Mouse (Mus musculus): Measurements from ENCODE around the gene Mcts2. TPM values are rescaled to one million over a fixed set of nuclear protein-coding genes. Genes with fewer than 3 reads are reported as not detected.

Mcts2 gene
- polyA plus RNA-seq, 1 experiment from 2014 or later: 19.0 TPM

DNA sequence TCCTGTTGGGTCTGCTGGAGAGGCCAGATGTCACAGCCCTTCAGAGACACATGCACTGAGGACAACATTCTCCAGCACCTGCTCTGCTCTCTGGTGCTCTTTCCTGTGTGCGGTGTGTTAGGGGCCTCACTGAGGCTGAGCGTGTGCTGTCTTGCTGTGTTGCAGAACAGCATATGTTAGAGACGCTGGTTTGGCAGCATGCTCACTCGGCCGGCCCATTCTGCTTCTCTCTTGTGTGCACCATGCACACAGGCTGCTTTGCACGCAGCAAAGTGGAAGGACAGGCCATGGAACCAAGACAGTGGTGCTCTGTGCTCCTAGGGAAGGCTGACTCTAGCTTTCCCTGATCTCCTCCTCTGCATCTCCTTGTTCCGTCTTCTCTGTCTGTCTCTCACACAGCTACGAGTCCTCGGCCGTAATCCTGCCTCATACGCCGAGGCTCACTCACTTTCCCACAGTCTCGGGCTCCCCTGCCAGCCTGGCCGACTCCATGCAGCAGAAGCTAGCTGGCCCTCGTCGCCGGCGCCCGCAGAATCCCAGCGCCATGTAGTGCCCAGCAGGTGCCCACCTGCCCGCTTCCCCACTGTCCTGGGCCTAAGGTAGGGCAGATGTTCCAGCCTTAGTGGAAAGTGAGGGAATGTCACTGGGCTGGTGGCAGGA lies 16.9 kb downstream of the Mcts2 start:
- no peak overlapping the region for H3K4me3 ChIP-seq (ENCODE audit: low read depth, low read length)
- WGBS: 94% methylated on average over 21 of the region's 21 CpGs
- no peak for ATAC-seq

GRCm38 (mm10) chr2:152704256-152704605 lies 17.4 kb downstream of the Mcts2 start:
- H3K4me2 ChIP-seq (replicated peaks; ENCODE audit: low read depth): no peak overlapping the region
- no peak overlapping the region for H3K4me3 ChIP-seq (ENCODE audit: low read depth, low read length)
- ATAC-seq: no peak
- no peaks in the 10 kb centered on the region for H3K27me3 ChIP-seq (replicated peaks; ENCODE audit: control insufficient read depth, insufficient read depth, low read length)
- WGBS: 80% methylated on average over 5 of the region's 5 CpGs
- no peak overlapping the region for H3K9ac ChIP-seq (ENCODE audit: low read depth, low read length)
- H3K27ac ChIP-seq (ENCODE audit: low read depth, low read length): no peak overlapping the region
- H3K36me3 ChIP-seq (ENCODE audit: control insufficient read depth, insufficient read depth): peaks cover 62% of the 10 kb centered on the region
- no peak for TF ChIP-seq CTCF (IDR thresholded peaks at IDR 0.05; ENCODE audit: low read depth)
- no peaks in the 10 kb centered on the region for H3K9me3 ChIP-seq (ENCODE audit: control insufficient read depth)
- H3K4me1 ChIP-seq (replicated peaks; ENCODE audit: control insufficient read depth, insufficient read depth, low read length): peaks cover 5% of the 10 kb centered on the region; the same call in 1 of the 2 replicates

More for the DNA sequence above, 16.9 kb downstream of the Mcts2 start:
- Histone ChIP-seq H3K27ac (ENCODE audit: low read depth, low read length) (no peak overlapping the region), H3K9ac (ENCODE audit: low read depth, low read length) (no peak overlapping the region), H3K4me2 (replicated peaks; ENCODE audit: low read depth) (no peak overlapping the region), H3K36me3 (ENCODE audit: control insufficient read depth, insufficient read depth) (peaks cover 67% of the 10 kb centered on the region), H3K4me1 (replicated peaks; ENCODE audit: control insufficient read depth, insufficient read depth, low read length) (peaks cover 5% of the 10 kb centered on the region; the same call in 1 of the 2 replicates), H3K27me3 (replicated peaks; ENCODE audit: control insufficient read depth, insufficient read depth, low read length) (no peaks in the 10 kb centered on the region), H3K9me3 (ENCODE audit: control insufficient read depth) (no peaks in the 10 kb centered on the region)
- no peak for TF ChIP-seq CTCF (IDR thresholded peaks at IDR 0.05; ENCODE audit: low read depth)

- peaks cover 58% of the 10 kb centered on the region for H3K36me3 ChIP-seq (ENCODE audit: control insufficient read depth, insufficient read depth)
- 92% methylated on average over 14 of the region's 14 CpGs for WGBS
- no peak for ATAC-seq
Measured at GRCm38 (mm10) chr2:152704811-152705370, 18.1 kb downstream of the Mcts2 start.

GRCm38 (mm10) chr2:152705993-152706571 lies 19.2 kb downstream of the Mcts2 start:
- no peak overlapping the region for H3K4me3 ChIP-seq (ENCODE audit: low read depth, low read length)
- TF ChIP-seq CTCF (IDR thresholded peaks at IDR 0.05; ENCODE audit: low read depth): no peak
- H3K4me2 ChIP-seq (replicated peaks; ENCODE audit: low read depth): no peak overlapping the region
- H3K27ac ChIP-seq (ENCODE audit: low read depth, low read length): peak overlapping the region; percentile 41; the same call in 1 of the 2 replicates
- no peaks in the 10 kb centered on the region for H3K27me3 ChIP-seq (replicated peaks; ENCODE audit: control insufficient read depth, insufficient read depth, low read length)
- H3K4me1 ChIP-seq (replicated peaks; ENCODE audit: control insufficient read depth, insufficient read depth, low read length): peaks cover 5% of the 10 kb centered on the region; the same call in 1 of the 2 replicates
- no peak overlapping the region for H3K9ac ChIP-seq (ENCODE audit: low read depth, low read length)
- WGBS: 83% methylated on average over 22 of the region's 22 CpGs
- ATAC-seq: no peak
- H3K36me3 ChIP-seq (ENCODE audit: control insufficient read depth, insufficient read depth): peaks cover 47% of the 10 kb centered on the region
- no peaks in the 10 kb centered on the region for H3K9me3 ChIP-seq (ENCODE audit: control insufficient read depth)

More at GRCm38 (mm10) chr2:152704811-152705370, 18.1 kb downstream of the Mcts2 start:
- no peaks in the 10 kb centered on the region for H3K27me3 ChIP-seq (replicated peaks; ENCODE audit: control insufficient read depth, insufficient read depth, low read length)
- no peak overlapping the region for H3K4me2 ChIP-seq (replicated peaks; ENCODE audit: low read depth)
- no peaks in the 10 kb centered on the region for H3K9me3 ChIP-seq (ENCODE audit: control insufficient read depth)
- no peak overlapping the region for H3K27ac ChIP-seq (ENCODE audit: low read depth, low read length)
- H3K4me3 ChIP-seq (ENCODE audit: low read depth, low read length): no peak overlapping the region
- no peak for TF ChIP-seq CTCF (IDR thresholded peaks at IDR 0.05; ENCODE audit: low read depth)
- H3K4me1 ChIP-seq (replicated peaks; ENCODE audit: control insufficient read depth, insufficient read depth, low read length): peaks cover 5% of the 10 kb centered on the region; the same call in 1 of the 2 replicates
- no peak overlapping the region for H3K9ac ChIP-seq (ENCODE audit: low read depth, low read length)

DNA sequence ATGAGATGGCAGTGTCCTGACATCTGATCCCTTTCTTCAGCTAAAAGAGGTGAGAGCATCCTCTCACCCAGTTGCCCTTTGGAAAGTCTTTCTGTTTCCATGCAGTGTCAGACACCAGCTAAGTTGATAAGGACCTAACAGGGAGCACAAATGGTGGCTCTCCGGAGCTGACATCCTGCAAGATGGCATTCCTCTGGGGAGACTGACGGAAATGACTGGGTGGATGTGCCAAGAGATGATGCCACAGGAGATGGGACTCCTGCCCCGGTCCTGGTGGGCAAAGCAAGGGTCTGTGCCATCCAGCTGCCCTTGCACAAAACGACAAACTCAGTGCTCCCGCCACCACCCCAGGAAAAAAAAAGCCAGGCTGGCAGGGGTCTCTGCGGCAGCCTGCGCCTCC lies 20.4 kb downstream of the Mcts2 start:
- H3K27ac ChIP-seq (ENCODE audit: low read depth, low read length): peak overlapping the region; percentile 92
- TF ChIP-seq CTCF (IDR thresholded peaks at IDR 0.05; ENCODE audit: low read depth): no peak
- H3K4me3 ChIP-seq (ENCODE audit: low read depth, low read length): peak overlapping the region; percentile 43
- H3K36me3 ChIP-seq (ENCODE audit: control insufficient read depth, insufficient read depth): peaks cover 35% of the 10 kb centered on the region
- H3K27me3 ChIP-seq (replicated peaks; ENCODE audit: control insufficient read depth, insufficient read depth, low read length): no peaks in the 10 kb centered on the region
- WGBS: 20% methylated on average over 7 of the region's 7 CpGs
- H3K4me2 ChIP-seq (replicated peaks; ENCODE audit: low read depth): peak overlapping the region; percentile 79
- ATAC-seq: no peak
- H3K9me3 ChIP-seq (ENCODE audit: control insufficient read depth): no peaks in the 10 kb centered on the region
- peaks cover 5% of the 10 kb centered on the region; the same call in 1 of the 2 replicates for H3K4me1 ChIP-seq (replicated peaks; ENCODE audit: control insufficient read depth, insufficient read depth, low read length)
- H3K9ac ChIP-seq (ENCODE audit: low read depth, low read length): peak overlapping the region; percentile 61

DNA sequence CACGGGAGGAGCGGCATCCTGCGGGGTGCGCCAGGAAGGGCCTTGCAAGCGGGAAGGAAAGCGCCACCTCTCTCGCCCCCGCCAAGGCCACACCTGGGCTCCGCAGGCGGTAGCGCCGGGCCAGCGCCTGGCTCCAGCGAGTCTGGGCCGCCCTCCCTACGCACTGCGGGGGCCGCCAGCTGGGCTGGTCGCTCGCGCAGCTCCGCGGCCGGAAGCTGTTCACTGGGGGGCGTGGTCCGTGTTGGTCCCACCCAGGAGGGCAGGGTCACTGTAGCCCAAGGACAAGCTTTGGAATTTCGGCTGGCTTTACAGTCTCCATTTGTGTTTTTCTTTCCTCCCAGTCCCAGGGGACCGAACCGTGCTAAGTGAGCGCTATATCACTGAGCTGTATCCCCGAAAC lies 20.8 kb downstream of the Mcts2 start:
- Histone ChIP-seq H3K4me1 (replicated peaks; ENCODE audit: control insufficient read depth, insufficient read depth, low read length) (peaks cover 5% of the 10 kb centered on the region; the same call in 1 of the 2 replicates), H3K36me3 (ENCODE audit: control insufficient read depth, insufficient read depth) (peaks cover 34% of the 10 kb centered on the region), H3K4me2 (replicated peaks; ENCODE audit: low read depth) (peak overlapping the region; percentile 79), H3K9me3 (ENCODE audit: control insufficient read depth) (no peaks in the 10 kb centered on the region), H3K4me3 (ENCODE audit: low read depth, low read length) (peak overlapping the region; percentile 43), H3K9ac (ENCODE audit: low read depth, low read length) (peak overlapping the region; percentile 61), H3K27ac (ENCODE audit: low read depth, low read length) (peak overlapping the region; percentile 92), H3K27me3 (replicated peaks; ENCODE audit: control insufficient read depth, insufficient read depth, low read length) (no peaks in the 10 kb centered on the region)
- whole genome bisulfite sequencing: 9% methylated on average over 31 of the region's 31 CpGs
- peak; percentile 86 for ATAC-seq
- no peak for TF ChIP-seq CTCF (IDR thresholded peaks at IDR 0.05; ENCODE audit: low read depth)
